Mouse (Mus musculus): Measurements from ENCODE around the gene Yod1. TPM values are rescaled to one million over a fixed set of nuclear protein-coding genes. Genes with fewer than 3 reads are reported as not detected.

Yod1 gene
- polyA plus RNA-seq, 1 experiment: 8.1 TPM

DNA sequence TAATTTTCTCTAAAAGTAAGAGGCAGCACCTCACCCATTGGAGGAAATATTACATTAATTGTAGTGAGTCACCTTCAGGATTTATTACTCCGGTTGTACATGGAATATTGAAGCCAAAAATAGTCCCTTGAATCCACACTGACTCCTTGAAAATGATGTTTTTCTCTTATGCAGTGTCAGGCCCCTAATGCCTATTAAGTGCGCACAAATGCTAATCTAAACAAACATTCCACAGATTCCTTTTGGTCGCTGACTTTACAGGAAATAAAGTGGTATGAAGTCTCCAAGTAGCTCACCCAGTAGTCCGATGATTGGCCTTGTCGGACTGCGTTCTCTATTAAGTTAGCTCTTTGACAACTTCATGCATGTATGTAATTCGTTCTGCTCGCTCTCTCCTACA lies 17.7 kb downstream of the Yod1 start:
- H3K27me3 ChIP-seq (ENCODE audit: control insufficient read depth, insufficient read depth, low read length, poor library complexity, severe bottlenecking): no peaks in the 10 kb centered on the region
- TF ChIP-seq CTCF (IDR thresholded peaks at IDR 0.05; ENCODE audit: low read depth, low read length) (no peak), POLR2A (IDR thresholded peaks at IDR 0.05; ENCODE audit: insufficient read depth, low read length) (no peak), EP300 (IDR thresholded peaks at IDR 0.05; ENCODE audit: insufficient read depth, low read depth, low read length) (no peak)
- H3K27ac ChIP-seq (ENCODE audit: insufficient read depth, low read length): no peak overlapping the region
- no peak overlapping the region for H3K4me3 ChIP-seq (ENCODE audit: low read depth, low read length)
- H3K36me3 ChIP-seq (ENCODE audit: control insufficient read depth, insufficient read depth, low read length, poor library complexity, severe bottlenecking): no peaks in the 10 kb centered on the region
- H3K9ac ChIP-seq (ENCODE audit: low read depth, poor library complexity, severe bottlenecking): no peak overlapping the region
- H3K9me3 ChIP-seq (replicated peaks; ENCODE audit: control insufficient read depth, insufficient read depth, low read length, poor library complexity, severe bottlenecking): no peaks in the 10 kb centered on the region
- H3K4me1 ChIP-seq (ENCODE audit: control insufficient read depth, insufficient read depth, low read length): no peaks in the 10 kb centered on the region

GRCm38 (mm10) chr1:130737411-130737881 lies 20.3 kb downstream of the Yod1 start:
- H3K36me3 ChIP-seq (ENCODE audit: control insufficient read depth, insufficient read depth, low read length, poor library complexity, severe bottlenecking): no peaks in the 10 kb centered on the region
- no peaks in the 10 kb centered on the region for H3K9me3 ChIP-seq (replicated peaks; ENCODE audit: control insufficient read depth, insufficient read depth, low read length, poor library complexity, severe bottlenecking)
- peaks cover 2% of the 10 kb centered on the region for H3K4me1 ChIP-seq (ENCODE audit: control insufficient read depth, insufficient read depth, low read length)
- no peak overlapping the region for H3K27ac ChIP-seq (ENCODE audit: insufficient read depth, low read length)
- H3K9ac ChIP-seq (ENCODE audit: low read depth, poor library complexity, severe bottlenecking): no peak overlapping the region
- H3K4me3 ChIP-seq (ENCODE audit: low read depth, low read length): no peak overlapping the region
- TF ChIP-seq CTCF (IDR thresholded peaks at IDR 0.05; ENCODE audit: low read depth, low read length) (no peak), EP300 (IDR thresholded peaks at IDR 0.05; ENCODE audit: insufficient read depth, low read depth, low read length) (no peak), POLR2A (IDR thresholded peaks at IDR 0.05; ENCODE audit: insufficient read depth, low read length) (no peak)
- no peaks in the 10 kb centered on the region for H3K27me3 ChIP-seq (ENCODE audit: control insufficient read depth, insufficient read depth, low read length, poor library complexity, severe bottlenecking)

- Histone ChIP-seq H3K36me3 (ENCODE audit: control insufficient read depth, insufficient read depth, low read length, poor library complexity, severe bottlenecking) (no peaks in the 10 kb centered on the region), H3K27me3 (ENCODE audit: control insufficient read depth, insufficient read depth, low read length, poor library complexity, severe bottlenecking) (no peaks in the 10 kb centered on the region), H3K4me3 (ENCODE audit: low read depth, low read length) (no peak overlapping the region), H3K27ac (ENCODE audit: insufficient read depth, low read length) (no peak overlapping the region), H3K9me3 (replicated peaks; ENCODE audit: control insufficient read depth, insufficient read depth, low read length, poor library complexity, severe bottlenecking) (no peaks in the 10 kb centered on the region), H3K9ac (ENCODE audit: low read depth, poor library complexity, severe bottlenecking) (no peak overlapping the region), H3K4me1 (ENCODE audit: control insufficient read depth, insufficient read depth, low read length) (peaks cover 2% of the 10 kb centered on the region)
- TF ChIP-seq CTCF (IDR thresholded peaks at IDR 0.05; ENCODE audit: low read depth, low read length) (no peak), EP300 (IDR thresholded peaks at IDR 0.05; ENCODE audit: insufficient read depth, low read depth, low read length) (no peak), POLR2A (IDR thresholded peaks at IDR 0.05; ENCODE audit: insufficient read depth, low read length) (no peak)
Measured at GRCm38 (mm10) chr1:130737916-130738315, 20.8 kb downstream of the Yod1 start.

DNA sequence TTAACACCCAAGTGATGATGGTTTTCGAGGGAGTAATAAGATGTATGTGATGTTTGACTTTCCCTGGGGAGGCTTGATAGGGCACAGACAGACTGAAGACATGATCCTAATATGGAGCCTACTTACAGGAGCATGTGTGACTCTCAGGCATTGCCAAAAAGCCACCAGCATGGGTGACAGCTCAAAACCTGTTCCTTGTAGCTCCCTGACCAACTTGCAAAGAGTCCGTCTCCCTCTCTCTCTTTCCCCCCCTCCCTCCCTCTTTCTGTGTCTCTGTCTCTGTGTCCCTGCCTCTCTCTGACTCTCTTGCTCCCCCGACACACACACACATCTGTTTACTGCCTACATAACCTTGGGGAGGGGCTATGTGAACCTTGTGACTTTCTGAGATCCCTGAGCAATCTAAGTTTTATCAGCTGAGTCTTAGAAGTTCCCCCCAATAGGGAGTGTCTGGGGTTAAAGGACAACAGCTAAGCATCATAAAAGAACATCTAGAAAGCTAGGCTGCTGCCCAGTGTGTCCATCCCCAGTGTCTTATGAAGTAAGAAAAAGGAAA lies 21.5 kb downstream of the Yod1 start:
- no peaks in the 10 kb centered on the region for H3K9me3 ChIP-seq (replicated peaks; ENCODE audit: control insufficient read depth, insufficient read depth, low read length, poor library complexity, severe bottlenecking)
- no peaks in the 10 kb centered on the region for H3K27me3 ChIP-seq (ENCODE audit: control insufficient read depth, insufficient read depth, low read length, poor library complexity, severe bottlenecking)
- no peak for TF ChIP-seq POLR2A (IDR thresholded peaks at IDR 0.05; ENCODE audit: insufficient read depth, low read length)
- no peak for TF ChIP-seq EP300 (IDR thresholded peaks at IDR 0.05; ENCODE audit: insufficient read depth, low read depth, low read length)
- TF ChIP-seq CTCF (IDR thresholded peaks at IDR 0.05; ENCODE audit: low read depth, low read length): no peak
- H3K9ac ChIP-seq (ENCODE audit: low read depth, poor library complexity, severe bottlenecking): no peak overlapping the region
- no peaks in the 10 kb centered on the region for H3K36me3 ChIP-seq (ENCODE audit: control insufficient read depth, insufficient read depth, low read length, poor library complexity, severe bottlenecking)
- H3K4me3 ChIP-seq (ENCODE audit: low read depth, low read length): no peak overlapping the region
- H3K27ac ChIP-seq (ENCODE audit: insufficient read depth, low read length): no peak overlapping the region
- peaks cover 2% of the 10 kb centered on the region for H3K4me1 ChIP-seq (ENCODE audit: control insufficient read depth, insufficient read depth, low read length)

- TF ChIP-seq POLR2A (IDR thresholded peaks at IDR 0.05; ENCODE audit: insufficient read depth, low read length) (no peak), CTCF (IDR thresholded peaks at IDR 0.05; ENCODE audit: low read depth, low read length) (no peak), EP300 (IDR thresholded peaks at IDR 0.05; ENCODE audit: insufficient read depth, low read depth, low read length) (no peak)
- Histone ChIP-seq H3K36me3 (ENCODE audit: control insufficient read depth, insufficient read depth, low read length, poor library complexity, severe bottlenecking) (no peaks in the 10 kb centered on the region), H3K9me3 (replicated peaks; ENCODE audit: control insufficient read depth, insufficient read depth, low read length, poor library complexity, severe bottlenecking) (no peaks in the 10 kb centered on the region)
Measured at GRCm38 (mm10) chr1:130739636-130740035, 22.5 kb downstream of the Yod1 start.

DNA sequence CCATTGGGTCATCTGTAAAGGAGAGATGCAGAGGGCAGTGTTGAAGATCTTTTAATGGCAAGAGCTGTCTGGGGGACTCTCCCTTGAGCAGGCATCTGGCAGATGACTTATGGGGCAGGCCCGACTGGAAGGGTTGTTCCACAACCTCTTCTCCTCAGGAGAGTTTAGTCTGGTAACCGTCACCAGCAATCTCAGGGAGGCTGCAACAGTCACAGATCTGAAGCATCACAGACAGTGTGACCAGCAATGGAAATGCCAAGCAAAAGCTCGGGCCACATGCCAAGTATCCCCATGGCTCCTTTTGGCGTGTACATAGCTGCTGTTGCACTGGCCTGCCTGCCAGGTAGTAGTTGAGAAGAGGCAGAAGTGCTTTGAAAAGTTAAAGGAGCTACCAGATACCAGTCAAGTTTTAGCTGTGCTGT lies 23.1 kb downstream of the Yod1 start:
- Histone ChIP-seq H3K4me3 (ENCODE audit: low read depth, low read length) (no peak overlapping the region), H3K36me3 (ENCODE audit: control insufficient read depth, insufficient read depth, low read length, poor library complexity, severe bottlenecking) (no peaks in the 10 kb centered on the region), H3K9ac (ENCODE audit: low read depth, poor library complexity, severe bottlenecking) (no peak overlapping the region), H3K27me3 (ENCODE audit: control insufficient read depth, insufficient read depth, low read length, poor library complexity, severe bottlenecking) (no peaks in the 10 kb centered on the region), H3K4me1 (ENCODE audit: control insufficient read depth, insufficient read depth, low read length) (peaks cover 2% of the 10 kb centered on the region), H3K27ac (ENCODE audit: insufficient read depth, low read length) (no peak overlapping the region), H3K9me3 (replicated peaks; ENCODE audit: control insufficient read depth, insufficient read depth, low read length, poor library complexity, severe bottlenecking) (no peaks in the 10 kb centered on the region)
- TF ChIP-seq CTCF (IDR thresholded peaks at IDR 0.05; ENCODE audit: low read depth, low read length) (no peak), EP300 (IDR thresholded peaks at IDR 0.05; ENCODE audit: insufficient read depth, low read depth, low read length) (no peak), POLR2A (IDR thresholded peaks at IDR 0.05; ENCODE audit: insufficient read depth, low read length) (no peak)

More at GRCm38 (mm10) chr1:130739636-130740035, 22.5 kb downstream of the Yod1 start:
- Histone ChIP-seq H3K27ac (ENCODE audit: insufficient read depth, low read length) (no peak overlapping the region), H3K9ac (ENCODE audit: low read depth, poor library complexity, severe bottlenecking) (no peak overlapping the region), H3K4me1 (ENCODE audit: control insufficient read depth, insufficient read depth, low read length) (peaks cover 2% of the 10 kb centered on the region), H3K4me3 (ENCODE audit: low read depth, low read length) (no peak overlapping the region), H3K27me3 (ENCODE audit: control insufficient read depth, insufficient read depth, low read length, poor library complexity, severe bottlenecking) (no peaks in the 10 kb centered on the region)
